Mouse (Mus musculus) thymus, adult 2 months (tissue): Measurements from ENCODE around the gene Gart.

Experiments used
- CTCF ChIP-seq: fragments of 200-500 bp; IDR thresholded peaks from 2 replicates; pipeline ENCODE4 v1.5.1; 2012; ENCODE audit warnings: mild to moderate bottlenecking, control low read depth, low read length, moderate library complexity, borderline replicate concordance; ENCODE audit not compliant: control insufficient read depth, poor library complexity, insufficient read depth; ENCODE audit errors: extremely low read depth
- POLR2A ChIP-seq: fragments of 200-500 bp; IDR thresholded peaks from 2 replicates; pipeline ENCODE4 v1.6.1; 2012; ENCODE audit warnings: mild to moderate bottlenecking, low read length, control low read depth, moderate library complexity; ENCODE audit not compliant: control insufficient read depth, poor library complexity, insufficient read depth; ENCODE audit errors: extremely low read depth

DNA sequence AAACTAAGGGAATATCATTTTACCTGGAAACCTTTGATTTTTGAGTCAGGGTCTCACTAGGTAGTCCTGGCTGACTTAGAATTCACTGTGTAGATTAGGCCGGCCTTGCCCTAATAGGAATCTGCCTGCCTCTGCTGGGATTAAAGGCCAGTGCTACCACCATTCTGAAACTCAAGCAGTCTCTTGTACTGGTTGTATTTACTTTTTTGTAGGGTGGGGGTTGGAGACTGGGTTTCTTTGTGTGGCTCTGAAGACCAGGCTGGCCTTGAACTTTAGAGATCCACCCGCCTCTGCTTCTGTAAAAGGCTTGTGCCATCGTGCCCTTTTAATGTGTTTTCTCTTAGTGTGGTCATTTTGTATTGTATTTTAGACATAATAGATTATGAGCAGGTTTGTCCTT lies 2.5 kb upstream of the Gart start:
- no peak for TF ChIP-seq POLR2A
- TF ChIP-seq CTCF = no peak
